Mouse (Mus musculus) CD4-positive, CD25-positive, alpha-beta regulatory T cell, adult 4 months (primary cell): ENCODE data around the gene Anp32a. TPM values are rescaled to one million over a fixed set of nuclear protein-coding genes. Genes with fewer than 3 reads are reported as not detected.

ENCODE experiments used
- ATAC-seq: one replicate; pipeline ENCODE4 v1.8.0; 2017
- polyA plus RNA-seq, 2 experiments: library from polyadenylated mRNA; unstranded; fragments of 100-300 nt; shearing (Covaris generic); gene quantifications; one replicate each; pipeline ENCODE4 v1.2.1; 2017

Anp32a gene
- polyA plus RNA-seq, 2 experiments from 2014 or later = 111 to 235 TPM

- ATAC-seq = no peak
Measured at GRCm38 (mm10) chr9:62347201-62347600, 6.1 kb downstream of the Anp32a start.

- ATAC-seq = no peak
Measured at GRCm38 (mm10) chr9:62348050-62348449, 7.0 kb downstream of the Anp32a start.

- ATAC-seq = no peak
Measured at GRCm38 (mm10) chr9:62348467-62348985, 7.4 kb downstream of the Anp32a start.

- peak; percentile 9 for ATAC-seq
Measured at GRCm38 (mm10) chr9:62349250-62349649, 8.2 kb downstream of the Anp32a start.

GRCm38 (mm10) chr9:62350721-62351120 is 9.6 kb downstream of the Anp32a start:
- no peak for ATAC-seq

GRCm38 (mm10) chr9:62351200-62351599 is 10.1 kb downstream of the Anp32a start:
- ATAC-seq = no peak

- ATAC-seq = peak; percentile 93
Measured at GRCm38 (mm10) chr9:62353784-62354183, 12.7 kb downstream of the Anp32a start.

- no peak for ATAC-seq
Measured at GRCm38 (mm10) chr9:62354838-62355719, 14.0 kb downstream of the Anp32a start.

- ATAC-seq = no peak
Measured at GRCm38 (mm10) chr9:62355763-62356162, 14.7 kb downstream of the Anp32a start.

GRCm38 (mm10) chr9:62357593-62357992 is 16.5 kb downstream of the Anp32a start:
- ATAC-seq = no peak

GRCm38 (mm10) chr9:62358851-62359250 is 17.8 kb downstream of the Anp32a start:
- no peak for ATAC-seq

- no peak for ATAC-seq
Measured at GRCm38 (mm10) chr9:62360889-62361288, 19.8 kb downstream of the Anp32a start.

- no peak for ATAC-seq
Measured at GRCm38 (mm10) chr9:62362835-62363385, 21.8 kb downstream of the Anp32a start.

GRCm38 (mm10) chr9:62363619-62364018 is 22.5 kb downstream of the Anp32a start:
- ATAC-seq = peak; percentile 78

- no peak for ATAC-seq
Measured at GRCm38 (mm10) chr9:62364216-62364615, 23.1 kb downstream of the Anp32a start.

- no peak for ATAC-seq
Measured at GRCm38 (mm10) chr9:62364831-62365230, 23.7 kb downstream of the Anp32a start.

- no peak for ATAC-seq
Measured at GRCm38 (mm10) chr9:62365326-62366080, 24.4 kb downstream of the Anp32a start.

- peak; percentile 41 for ATAC-seq
Measured at GRCm38 (mm10) chr9:62366478-62367458, 25.7 kb downstream of the Anp32a start.

GRCm38 (mm10) chr9:62367510-62368071 is 26.5 kb downstream of the Anp32a start:
- peak; percentile 30 for ATAC-seq

GRCm38 (mm10) chr9:62368256-62368905 is 27.3 kb downstream of the Anp32a start:
- ATAC-seq = peak; percentile 41

GRCm38 (mm10) chr9:62369172-62369571 is 28.1 kb downstream of the Anp32a start:
- ATAC-seq = no peak
